Mouse (Mus musculus) cerebellum, postnatal 14 days (tissue): ENCODE results near the gene Pnkd.
"Not testable (repeated sequence)": the region's sequence is repeated elsewhere in the genome, so short reads cannot be mapped to it uniquely, and the experiment has no call there.

Experiments
- DNase-seq, 2 experiments: peaks; one replicate each; pipeline ENCODE4 v3.0.0; 2021; ENCODE audit warnings: mixed read lengths in 2 of 2

The Pnkd gene

DNA sequence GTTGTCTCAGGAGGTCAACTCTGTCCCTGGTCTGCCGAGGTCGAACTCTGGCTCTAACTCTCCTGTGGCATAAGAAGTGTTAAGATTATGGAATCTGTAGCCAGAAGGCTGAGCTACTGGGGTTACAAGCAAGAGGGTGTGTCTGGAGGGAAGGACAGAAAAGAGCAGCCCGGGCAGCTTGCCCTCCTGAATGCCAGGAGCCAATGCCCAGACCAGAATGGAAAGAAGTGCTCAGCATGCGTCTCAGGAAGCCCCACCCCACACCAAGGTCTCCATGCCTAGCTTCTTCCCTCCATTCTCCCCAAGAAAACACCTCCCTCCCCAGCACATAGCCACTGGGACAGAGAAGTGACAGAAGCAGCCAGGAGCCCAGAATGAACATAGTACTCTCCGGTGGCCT, 14.3 kb downstream of the Pnkd start:
- DNase-seq: peak; percentile 51 to 52

DNA sequence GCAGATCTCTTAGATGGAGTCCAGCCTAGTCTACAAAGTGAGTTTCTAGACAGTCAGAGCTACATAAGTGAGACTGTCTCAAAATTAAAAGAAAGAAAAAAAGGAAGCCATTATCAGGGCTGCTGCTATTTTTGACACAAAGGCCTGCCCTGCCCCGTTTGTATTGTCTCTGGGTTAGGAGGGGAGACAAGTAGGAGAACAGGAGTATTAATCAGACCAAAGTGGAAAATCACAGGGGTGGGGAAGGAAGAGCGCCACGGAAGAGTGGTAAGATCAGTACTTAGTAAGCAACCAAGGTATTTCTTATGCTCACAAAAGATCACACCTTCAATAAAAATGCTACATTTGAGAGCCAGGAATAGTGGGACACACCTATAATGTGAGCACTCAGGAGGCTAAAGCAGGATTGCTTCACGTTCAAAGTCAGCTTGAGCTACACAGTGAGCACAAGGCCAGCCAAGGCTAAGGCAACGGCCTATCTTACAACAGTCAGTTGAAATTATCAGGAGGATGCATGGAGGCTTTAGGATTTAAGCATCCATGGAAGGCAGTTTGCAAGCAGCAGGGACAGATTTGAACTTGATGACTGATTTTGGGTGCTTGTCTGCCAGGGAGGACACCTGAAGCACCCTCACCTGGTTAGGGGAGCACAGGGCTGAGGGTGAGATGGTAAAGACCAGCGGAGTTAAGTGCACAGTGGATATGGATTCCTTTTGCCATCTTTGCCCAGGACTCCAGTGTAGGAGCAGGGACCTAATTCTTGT, 15.8 kb downstream of the Pnkd start:
- DNase-seq: no peak

DNA sequence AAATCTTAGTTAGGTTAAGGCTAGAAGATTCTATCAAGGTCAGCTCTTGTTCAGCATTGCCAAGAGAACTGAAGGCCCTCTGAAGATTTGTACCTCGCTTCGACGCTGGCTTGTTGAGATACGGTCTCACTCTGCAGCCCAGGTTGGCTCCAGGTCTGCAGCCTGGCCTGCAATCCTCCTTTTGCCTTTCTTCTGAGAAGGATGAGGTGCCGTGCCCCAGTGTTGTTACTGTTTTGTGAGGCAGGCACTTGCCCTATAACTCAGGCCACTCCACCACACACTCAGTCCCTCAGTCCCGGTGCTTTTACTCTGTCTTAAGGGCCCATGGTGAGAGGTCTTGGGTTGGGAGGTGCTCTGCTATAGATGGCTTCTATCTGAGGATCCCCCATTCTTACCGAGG, 17.5 kb downstream of the Pnkd start:
- DNase-seq: no peak

DNA sequence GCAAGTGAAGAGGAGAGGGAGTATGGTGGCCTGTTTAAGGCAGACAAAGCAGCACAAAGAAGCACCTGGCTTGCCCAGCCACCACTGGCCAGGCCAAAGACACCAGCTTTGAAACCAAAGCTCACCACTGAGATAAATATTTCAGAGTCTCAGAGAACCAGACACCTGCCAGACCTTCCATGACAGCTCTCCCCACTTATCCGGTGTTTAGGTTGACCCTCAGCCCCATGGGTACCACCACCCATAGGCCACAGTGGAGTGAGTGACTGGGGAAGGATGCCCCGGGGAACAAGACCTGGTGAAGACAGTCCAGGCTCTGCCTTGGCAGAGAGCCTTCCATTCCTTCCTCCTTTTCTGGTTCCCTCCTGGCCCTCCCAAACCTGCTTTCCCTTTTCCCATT, 18.1 kb downstream of the Pnkd start:
- no peak for DNase-seq

DNA sequence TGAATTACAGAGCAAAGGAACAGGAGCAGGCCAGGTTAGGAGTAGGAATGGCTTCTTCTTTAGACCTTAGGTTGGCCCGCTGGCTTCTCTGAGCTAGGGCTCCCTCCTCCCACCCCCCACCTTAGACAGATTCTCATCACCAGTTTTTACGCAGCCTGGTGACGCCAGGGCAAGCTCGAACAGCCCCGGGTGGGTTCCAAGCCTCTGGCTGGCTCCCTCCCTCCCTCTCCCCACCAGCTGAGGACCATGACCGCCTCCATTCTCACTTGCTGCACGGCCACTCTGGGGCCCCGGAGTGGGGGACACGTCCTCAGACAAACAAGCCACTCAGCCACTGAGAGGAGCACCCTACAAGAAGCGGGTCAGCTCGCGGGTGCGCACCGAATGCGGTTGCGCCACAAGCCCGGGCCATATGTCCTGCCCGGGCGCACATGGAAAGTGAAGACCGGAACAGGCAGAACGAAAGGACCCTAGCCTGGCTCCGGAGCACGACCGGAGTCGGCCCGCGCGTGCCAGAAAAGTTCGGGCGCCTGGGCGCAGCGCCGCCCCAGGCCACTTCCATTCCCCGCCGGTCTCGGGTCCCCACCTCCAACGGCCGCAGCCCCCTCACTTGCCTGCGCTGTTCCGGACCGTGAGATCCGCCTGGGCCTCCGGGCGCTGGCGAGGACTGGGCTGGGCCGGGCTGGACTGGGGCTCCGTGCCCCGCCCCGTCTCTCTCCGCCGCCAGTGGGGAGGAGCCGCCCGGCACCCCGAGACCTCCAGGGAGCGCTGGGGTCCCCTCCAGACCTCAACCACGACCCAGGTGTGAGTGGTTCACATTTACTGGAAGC, 19.0 kb downstream of the Pnkd start:
- peak; percentile 45 to 48 for DNase-seq

DNA sequence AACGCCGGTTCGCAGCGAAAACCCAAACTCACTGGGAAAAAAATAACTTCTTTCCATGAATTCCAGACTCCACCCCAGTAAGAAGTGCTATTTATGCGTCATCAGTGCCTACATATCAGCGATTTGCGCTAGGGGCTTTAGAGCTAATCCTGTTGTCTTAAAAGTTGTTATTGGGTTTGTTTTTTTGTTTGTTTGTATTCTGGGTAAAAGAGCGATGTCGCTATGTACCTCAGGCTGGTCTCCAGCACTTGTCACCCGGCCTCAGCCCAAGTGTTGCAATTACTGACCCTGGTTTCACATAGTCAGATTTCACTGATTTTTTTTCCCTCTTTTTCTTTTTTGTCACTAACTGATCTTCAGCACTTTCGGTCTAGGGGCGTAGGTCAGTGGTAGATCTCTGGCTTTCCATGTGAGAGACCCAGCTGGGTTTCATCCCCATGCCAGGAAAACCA, 19.6 kb downstream of the Pnkd start:
- no peak for DNase-seq

DNA sequence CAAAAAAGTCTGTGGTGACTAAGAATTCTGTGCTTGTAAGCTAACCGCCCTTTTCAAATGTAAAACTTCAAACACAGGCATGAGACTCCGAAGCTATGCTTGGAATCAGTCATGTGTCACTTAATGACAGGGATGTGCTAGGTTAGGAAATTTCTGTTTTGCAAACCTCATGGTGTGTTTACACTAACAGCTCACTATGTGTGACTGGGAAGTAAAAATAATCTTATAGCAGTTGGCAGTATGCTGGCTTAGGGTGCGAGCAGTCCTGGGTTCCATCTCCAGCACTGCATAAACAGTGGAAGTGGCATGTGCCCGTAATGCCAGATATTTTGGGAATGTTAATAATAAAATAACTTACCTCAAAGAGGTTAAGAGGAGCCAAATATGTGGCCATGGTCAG, 20.2 kb downstream of the Pnkd start:
- DNase-seq: no peak

DNA sequence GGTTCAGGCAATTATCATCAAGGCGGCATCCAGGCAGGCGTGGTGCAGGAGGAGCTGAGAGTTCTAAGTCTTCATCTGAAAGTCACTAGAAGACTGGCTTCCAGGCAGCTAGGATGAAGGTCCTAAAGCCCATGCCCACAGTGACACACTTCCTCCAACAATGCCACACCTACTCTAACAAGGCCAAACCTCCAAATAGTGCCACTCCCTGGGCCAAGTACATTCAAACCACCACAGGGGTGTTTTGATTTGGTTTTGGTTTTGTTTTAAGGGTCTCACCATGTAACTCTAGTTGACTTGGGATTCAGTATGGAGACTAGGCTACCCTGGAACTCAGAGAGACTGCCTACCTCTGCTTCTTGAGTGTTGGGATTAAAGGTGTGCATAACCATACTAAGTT, 20.8 kb downstream of the Pnkd start, which contains the start of gene Tmbim1:
Gene Tmbim1 (minus strand): TSS at position 101 of the 400 bp plus-strand sequence.
- DNase-seq: no peak

DNA sequence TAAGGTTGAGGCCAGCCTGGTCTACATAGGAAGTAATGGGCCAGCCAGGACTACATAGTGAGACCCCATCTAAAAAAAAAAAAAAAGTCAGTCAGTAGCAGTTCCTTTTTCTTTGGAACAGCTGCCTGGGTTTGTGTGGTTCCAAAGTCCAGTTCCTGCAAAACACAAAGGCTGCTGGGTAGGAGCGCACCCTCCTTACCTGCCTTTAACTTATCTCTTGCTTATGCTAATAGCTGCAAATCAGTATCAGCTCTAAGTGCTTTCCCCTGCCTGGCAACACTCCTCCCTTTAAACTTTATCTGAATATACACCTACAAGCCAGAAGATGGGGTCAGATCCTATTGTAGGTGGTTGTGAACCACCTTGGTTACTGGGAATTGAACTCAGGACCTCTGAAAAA, 22.4 kb downstream of the Pnkd start:
- no peak for DNase-seq

DNA sequence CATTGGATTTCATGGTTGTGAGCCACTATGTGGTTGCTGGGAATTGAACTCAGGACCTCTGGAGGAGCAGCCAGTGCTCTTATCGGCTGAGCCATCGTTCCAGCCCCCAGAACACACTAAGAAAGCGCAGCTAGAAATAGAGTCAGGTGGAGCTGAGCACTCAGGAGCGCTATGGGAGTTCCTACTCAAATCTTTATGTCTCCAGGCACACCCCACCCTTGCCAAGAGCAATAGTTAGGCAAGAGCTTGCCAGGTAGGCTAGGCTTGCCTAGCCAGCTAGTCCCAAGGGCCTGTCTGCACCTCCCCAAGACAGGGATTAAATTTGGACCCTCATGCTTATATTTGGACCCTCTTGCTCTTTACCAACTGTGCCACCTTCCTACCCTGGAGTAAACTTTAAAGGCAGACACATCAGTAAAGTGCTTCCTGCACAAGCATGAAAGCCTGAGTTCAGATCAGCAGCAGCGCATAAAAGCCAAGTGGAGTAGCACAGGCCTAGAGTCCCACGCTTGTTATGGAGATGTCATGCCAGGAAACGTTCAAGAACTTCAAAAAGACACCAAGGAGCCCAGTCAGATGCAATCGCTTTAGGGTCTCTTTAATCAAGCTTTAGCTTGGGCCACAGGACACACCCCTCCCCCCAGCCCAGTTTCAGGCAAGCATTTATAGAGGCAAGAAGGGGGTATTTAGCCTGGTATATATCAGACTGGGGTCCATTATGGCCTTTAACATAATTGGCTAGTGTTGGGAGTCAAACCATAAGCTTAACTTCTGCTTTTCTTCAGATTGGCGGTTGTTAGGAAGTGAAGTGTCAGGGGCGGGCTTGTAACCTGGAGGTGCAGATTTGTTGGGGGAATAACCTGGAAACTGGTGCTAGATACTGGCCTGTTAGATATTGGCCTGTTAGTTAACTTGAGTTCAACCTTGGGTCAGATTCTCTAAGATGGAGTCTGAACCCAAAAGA, 23.6 kb downstream of the Pnkd start:
- DNase-seq: no peak

DNA sequence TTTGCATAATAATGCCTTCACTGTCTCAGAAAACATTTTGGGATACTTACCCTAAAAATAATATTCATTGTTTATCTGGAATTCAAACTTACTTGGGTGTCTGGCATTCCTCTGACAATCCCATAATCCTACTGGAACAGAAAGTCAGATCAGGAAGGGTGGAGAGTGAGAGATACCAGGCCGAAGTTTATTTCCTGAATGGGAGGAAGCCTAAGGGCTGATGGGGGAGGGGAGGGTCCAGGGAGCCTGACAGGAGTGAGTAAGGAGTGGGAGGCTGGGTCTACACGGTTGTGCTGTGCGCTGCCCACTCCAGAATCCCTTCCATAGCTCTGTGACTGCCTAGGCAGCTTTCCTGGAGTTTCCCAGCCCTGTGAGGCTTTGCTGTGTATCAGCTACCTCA, 25.0 kb downstream of the Pnkd start:
- DNase-seq: no peak

DNA sequence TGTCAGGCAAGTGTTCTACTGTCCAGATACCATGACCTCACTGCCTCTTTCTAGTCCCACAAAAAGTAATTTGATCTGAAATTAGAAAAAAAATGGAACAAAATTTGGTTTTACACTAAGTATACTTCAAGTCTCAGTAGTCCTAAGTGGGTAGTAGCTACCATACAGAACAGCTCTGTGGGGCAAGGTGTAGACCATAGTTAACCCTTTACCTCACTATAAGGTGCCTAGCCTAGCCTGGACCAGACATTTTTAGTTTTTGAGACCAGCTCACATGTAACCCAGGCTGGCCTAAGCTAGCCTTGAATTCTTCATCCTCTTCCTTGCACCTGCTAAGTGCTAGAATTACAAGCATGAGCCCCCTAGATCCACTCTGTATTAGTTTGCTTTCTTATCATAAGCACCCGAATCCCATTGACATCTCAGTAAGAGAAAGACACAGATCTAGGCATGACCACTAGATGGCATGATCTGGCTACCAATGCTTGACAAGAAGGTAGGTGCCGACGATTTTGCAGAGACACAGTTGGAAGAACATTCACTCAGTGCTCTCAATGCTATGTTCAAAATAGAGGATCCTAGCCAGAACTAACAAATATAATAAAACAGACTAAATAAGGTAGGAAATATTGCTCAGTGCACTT, 28.4 kb downstream of the Pnkd start:
- peak; percentile 83 to 84 for DNase-seq

DNA sequence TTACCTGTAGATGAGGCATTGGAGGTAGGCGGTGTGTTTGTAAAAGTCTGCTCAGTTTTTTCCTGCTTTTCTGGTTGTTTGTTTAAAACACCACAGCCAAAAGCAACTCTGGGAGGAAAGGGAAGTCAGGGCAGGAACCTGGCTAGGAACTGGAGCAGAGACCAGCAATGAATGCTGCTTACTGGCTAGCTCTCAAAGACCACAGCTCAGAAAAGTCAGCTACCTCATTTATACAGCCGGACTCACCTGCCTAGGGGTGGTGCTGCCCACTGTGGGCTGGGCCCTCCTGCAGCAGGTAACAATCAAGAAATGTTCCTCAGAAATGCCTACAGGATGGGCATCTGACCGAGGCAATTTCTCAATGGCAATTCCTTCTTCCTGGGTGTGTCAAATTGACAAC, 30.1 kb downstream of the Pnkd start:
- DNase-seq: no peak

DNA sequence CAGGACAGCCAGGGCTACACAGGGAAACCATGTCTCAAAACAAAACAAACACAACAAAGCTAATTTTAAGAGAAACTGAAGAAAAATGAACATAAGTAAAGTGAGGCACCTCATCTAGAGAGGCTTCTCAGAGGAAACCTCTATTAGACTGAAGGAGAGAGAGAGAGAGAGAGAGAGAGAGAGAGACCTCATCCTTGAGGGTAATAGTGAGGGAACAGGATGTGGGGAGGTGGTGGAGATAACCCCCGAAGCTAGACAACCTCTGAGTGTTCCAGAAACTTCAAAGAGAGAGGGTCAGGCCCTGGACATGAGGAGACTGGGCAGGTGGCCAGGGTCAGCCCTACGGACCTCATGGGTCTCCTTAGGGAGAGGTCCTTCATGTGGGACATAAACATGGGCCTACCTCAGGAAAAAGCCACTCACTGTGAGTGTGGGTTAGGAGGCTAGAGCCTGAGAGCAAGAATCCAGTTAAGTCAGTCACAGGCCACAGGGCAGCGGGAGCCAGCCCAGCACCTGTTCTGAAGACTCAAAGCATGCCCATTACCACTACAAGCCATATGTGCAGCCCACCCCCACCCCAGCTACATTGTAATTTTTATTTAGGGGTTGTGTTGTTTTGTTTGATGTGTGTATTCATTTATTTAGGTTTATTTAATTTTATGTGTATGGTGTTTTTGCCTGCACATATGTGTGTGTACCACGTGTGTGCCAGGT, 31.5 kb downstream of the Pnkd start:
- no peak for DNase-seq

DNA sequence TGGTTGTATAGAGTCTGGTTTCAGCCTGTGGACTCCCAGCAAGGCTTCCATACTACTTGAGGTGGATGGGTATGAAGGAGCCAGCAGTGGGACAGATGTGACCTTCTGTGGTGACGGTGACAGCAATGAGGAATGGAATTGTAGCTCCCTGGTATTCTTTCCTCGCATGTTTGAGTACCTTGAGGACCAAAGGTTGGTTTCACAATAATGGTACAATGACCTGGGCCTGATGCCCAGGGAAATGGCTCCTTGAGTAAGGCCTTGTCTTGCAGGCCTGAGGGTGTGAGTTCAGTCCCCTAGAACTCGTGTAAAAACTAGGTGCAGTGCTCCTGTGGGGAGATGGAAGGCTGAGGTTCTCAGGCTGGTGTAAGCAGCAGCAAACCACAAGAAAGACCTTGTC, 34.0 kb downstream of the Pnkd start:
- DNase-seq: no peak

DNA sequence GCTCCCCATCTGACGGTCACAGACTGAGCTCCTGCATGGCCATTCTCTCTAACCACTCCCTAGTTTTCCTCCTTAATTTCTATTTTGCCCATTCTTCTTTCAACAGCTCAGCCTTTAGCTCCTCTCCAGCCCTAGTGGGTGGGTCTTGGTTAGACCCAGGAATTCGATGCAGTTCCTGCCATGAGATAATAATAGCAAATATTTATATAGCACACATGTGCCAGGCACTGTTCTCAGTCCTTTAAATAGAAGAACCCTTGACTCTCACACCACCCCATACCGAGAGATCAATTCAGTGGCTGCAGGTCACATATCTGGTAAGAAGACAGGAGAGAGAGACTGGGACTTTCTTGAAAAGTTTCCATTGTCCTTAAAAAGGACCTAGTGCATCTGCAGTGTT, 36.7 kb downstream of the Pnkd start:
- no peak for DNase-seq

DNA sequence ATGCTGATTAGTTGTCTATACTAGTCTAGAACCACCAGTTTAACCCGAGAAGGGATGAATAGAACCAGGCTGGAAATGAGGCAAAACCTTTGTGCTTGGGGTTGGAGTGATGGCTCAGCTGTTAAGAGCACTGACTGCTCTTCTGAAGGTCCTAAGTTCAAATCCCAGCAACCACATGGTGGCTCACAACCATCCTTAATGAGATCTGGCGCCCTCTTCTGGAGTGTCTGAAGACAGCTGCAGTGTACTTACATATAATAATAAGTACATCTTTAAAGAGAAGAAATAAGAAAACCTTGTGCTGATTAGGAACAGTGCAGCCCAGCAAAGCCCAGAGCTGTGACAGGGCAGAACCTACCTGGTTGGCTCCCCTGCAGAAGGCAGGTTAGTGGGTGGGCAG, 42.2 kb downstream of the Pnkd start:
- DNase-seq: not testable (repeated sequence)

DNA sequence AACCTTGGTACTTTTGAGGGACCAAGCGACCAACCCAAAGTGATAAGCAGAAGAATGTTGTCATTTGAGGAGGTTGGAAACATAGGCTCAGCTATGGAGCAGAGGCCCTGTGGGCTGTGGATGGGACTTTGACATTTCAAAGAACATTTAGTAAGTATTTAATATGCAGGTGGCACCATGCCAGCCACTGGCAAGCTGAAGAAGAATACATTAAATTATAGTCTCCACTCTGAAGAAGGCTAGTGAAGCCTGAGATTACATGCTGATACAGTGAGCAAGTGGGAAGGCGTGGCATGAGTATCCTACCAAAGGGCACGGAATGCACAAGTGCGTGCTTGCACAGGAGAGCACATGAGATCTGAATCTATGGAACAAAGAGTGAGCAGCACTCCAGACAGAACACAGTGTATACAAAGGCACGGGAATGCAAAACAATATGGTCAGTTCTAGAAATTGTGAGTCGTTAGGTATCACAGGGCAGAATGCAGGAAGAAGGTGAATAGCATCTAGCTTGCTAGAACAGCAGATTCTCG, 45.2 kb downstream of the Pnkd start:
- no peak for DNase-seq

DNA sequence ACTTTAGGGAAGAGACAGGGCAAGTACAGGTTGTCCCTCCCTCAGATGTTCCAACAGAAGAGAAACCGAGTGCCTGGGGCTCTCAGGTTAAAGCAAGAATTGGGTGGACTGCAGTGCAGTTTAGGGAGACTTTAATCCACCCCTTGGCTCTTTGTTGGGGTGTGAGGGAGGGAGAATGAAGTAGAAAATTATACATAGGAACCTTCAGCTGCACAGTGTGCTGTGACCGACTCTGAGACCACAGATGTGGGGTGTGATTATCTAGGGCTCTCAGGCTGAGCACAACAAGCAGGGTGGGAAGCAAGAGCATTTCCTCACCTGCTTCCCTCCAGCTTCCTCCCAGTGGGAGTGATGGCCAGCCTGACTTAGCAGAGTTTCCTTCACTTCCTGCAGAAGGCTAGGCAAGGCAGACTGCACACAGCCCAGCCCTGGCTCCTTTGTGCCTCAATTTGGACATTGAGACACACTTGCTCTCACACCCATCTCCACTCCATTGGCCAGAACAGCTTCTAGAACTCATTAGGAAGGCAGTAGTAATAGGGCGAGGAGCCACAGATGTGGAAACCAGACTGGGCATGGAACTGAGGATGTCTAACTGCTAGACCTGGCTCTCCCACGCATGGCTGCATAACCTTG, 46.4 kb downstream of the Pnkd start:
- no peak for DNase-seq

DNA sequence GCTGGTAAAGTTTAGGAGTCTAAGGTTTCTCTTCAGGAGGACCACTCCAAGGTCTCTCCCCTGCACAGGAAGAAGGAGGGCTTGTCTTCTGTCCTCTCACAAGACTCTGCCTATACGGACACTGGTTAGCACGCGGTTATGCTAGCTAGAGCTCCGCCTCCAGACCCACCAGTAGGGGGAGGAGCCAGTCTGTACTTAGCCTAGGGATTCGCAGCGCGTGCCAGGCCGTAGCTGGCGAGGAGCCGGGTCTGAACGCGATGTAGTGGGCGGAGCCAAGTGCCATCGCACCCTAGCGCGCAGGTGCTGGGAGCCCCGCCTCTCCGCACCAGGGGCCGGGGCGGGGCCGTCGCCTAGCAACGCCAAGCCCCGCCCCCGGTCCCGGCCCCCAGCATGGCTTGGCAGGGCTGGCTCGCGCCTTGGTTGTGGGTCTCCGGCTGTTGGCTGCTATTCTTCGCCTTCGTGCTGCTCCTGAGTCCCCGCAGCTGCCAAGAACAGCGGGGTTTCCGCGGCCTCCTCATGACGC, 47.6 kb downstream of the Pnkd start:
- DNase-seq: peak; percentile 98

DNA sequence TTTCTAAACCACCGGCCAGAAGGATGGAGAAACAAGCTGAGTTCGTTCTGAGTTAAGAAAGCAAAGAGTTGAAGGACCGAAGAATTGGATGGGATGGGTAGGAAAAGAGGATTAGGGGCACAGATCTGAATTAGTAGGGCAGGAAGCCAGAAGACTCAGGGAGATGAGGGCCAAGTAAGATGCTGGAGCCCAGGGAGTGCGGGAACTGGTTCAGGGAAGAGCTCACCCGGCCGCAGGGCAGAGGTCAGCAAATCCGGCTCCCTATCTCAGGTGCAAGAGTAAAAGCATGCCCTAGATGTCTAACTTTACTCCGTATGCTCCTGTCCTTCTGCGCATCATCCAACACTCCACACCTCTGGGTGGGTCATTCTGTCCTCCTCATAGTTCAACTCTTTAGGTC, 48.2 kb downstream of the Pnkd start:
- DNase-seq: no peak
